Mouse (Mus musculus) liver, embryonic 16.5 days (tissue): ENCODE results near the gene Uggt2. TPM values are rescaled to one million over a fixed set of nuclear protein-coding genes. Genes with fewer than 3 reads are reported as not detected.

Source experiments
- polyA plus RNA-seq: library from polyadenylated mRNA; unstranded; fragments of >200 nt; fragmentation: Nextera tagmentation; extraction: Ambion mirVana; gene quantifications from 2 replicates; pipeline ENCODE4 v1.2.1, GENCODE M21; 2015

Uggt2 gene
- polyA plus RNA-seq, 1 experiment from 2014 or later = 1.1 TPM

Other genes with a start within 250 kb of the Uggt2 start
- gene Dzip1, start 174.0 kb downstream of the Uggt2 start, polyA plus RNA-seq = 1.4 and 1.7 TPM in 2 replicates
- 30.3 and 31.6 TPM in 2 replicates for gene Dnajc3, start 161.5 kb downstream of the Uggt2 start, polyA plus RNA-seq
- gene Hs6st3, start 38.9 kb upstream of the Uggt2 start, polyA plus RNA-seq = not detected in 2 replicates